Mouse (Mus musculus): ENCODE measurements around the gene Srsf3. TPM values are rescaled to one million over a fixed set of nuclear protein-coding genes. Genes with fewer than 3 reads are reported as not detected.
"Not testable (repeated sequence)": the region's sequence is repeated elsewhere in the genome, so short reads cannot be mapped to it uniquely, and the experiment has no call there.

The Srsf3 gene
- total RNA-seq, 2 experiments from 2014 or later, result 506 to 767 TPM

DNA sequence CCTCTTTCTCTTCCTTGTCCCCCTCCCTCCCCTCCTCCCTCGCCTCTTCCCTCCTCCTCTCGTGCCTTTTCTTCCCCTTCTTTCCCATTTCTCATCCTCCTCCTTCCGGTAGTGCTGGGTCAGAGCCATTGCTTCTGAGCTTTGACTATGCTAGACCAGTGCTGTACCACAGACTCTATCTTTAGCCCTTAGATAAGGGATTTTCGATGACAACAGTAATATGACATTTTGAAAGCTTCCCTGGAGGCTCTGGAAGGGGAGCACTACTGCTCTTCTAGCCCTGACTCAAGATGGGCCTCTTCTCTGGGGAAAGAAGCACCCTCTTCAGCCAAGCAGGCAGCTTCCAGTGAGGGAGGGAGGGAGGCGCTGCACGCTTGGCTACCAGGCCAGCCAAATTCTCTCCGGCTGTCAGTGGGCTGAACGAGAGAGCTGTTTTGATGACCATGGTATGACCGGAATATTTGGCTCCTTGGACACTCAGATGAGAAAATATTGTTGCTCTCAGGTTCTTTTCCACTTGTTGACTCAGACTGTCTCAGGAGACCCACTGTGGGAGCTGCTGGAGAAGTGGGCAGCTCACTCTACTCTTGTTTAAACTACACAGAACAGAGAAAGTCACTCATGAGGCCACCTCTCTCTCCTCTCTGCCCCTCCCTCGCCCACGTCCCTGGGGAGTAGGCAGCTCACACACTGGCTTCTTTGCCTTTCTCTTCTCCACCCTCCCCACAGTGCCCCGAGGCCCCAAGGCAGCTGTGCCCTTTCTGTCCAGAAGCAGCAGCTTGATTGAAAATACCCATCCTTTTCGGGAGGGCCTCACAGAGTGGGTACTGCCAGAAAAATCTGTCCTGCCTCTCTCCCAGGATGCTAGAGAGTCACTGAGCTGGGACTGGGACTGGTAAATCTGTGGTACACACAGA is 29.9 kb downstream of the Srsf3 start:
- ATAC-seq (replicated peaks; ENCODE audit: poor library complexity), result no peak

DNA sequence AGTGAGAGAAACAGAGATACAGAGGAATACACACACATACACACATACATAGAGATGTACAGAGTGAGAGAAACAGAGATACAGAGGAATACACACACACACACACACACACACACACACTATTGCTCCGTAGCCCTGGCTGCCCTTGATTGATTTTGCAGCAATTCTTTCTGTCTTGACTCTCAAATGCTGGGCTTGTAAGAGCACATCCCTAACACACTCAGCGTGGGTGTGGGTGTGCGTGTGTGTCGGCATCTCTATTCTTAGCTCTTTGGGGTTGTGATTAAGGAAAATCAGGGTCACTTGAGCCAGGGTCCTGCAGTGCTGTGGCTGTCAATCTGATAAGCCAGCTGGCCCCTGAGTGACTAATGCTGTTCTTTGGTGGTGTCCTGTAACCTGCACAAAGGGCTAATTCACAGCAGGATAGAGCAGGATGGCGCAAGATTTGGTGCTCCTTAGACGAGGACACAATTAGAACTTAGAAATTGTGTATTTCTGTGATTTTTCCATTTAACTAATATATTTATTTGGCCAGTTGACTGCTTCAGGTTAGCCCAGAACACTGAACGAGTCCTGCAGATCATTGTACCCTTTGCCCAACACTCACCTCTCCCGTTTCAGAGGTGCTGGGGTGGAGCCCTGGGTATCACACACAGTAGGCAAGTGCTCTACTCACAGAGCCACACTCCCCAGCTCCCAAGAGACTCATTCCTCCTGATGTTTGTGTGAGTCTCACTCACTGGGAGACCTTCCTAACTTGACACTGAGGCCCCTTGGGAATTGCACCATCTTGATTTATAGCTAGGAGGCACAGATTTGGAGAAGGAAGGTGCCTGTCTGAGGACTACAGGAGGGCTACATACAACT is 30.9 kb downstream of the Srsf3 start:
- no peak for ATAC-seq (replicated peaks; ENCODE audit: poor library complexity)

DNA sequence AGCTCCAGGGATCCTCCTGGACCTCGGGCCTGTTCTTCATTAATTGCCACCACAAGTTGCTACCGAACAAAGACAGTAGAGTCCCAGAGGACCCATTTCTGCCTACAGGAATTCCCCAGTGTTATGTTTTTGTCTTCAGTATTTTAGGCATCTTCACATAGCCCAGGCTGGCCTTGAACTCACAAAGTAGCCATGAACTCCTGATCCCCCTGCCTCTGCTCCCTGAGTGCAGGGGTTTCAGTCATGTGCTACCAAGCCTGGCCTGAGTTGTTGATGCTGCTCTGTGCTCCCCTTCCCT is 31.5 kb downstream of the Srsf3 start:
- ATAC-seq (replicated peaks; ENCODE audit: poor library complexity), result no peak

DNA sequence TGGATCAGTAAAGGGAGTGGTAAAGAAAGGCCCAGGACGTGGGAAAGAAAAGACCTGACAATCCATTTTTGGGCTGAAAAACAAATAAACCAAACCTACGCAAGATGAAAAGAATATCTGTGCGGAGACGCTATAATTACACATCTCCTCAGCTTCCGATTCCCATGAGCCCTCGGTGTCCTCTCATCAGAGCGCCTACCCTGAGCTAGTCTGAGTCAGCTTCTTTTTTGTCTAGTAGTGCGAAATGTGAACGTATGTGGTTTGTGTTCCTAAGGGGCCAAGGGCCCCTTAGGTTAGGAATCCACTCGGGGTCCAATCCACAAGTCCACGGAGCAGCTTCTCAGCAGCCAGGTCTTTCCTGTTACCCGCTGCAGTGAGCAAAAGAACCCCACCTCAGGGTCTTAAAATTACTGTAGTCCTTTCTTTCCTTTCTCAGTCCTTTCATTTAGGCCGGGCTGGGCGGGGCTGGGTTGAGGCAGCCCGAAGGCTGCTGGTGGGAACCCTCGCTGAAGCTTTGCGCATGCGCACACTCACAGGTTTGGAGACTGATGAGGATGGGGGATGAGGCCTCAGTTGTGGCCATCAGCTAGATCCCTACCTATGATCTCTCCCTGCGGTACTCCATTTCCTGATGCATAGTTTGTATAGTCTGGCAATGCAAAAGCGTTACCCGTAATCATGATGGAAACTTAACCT is 33.0 kb downstream of the Srsf3 start:
- ATAC-seq (replicated peaks; ENCODE audit: poor library complexity), result no peak

DNA sequence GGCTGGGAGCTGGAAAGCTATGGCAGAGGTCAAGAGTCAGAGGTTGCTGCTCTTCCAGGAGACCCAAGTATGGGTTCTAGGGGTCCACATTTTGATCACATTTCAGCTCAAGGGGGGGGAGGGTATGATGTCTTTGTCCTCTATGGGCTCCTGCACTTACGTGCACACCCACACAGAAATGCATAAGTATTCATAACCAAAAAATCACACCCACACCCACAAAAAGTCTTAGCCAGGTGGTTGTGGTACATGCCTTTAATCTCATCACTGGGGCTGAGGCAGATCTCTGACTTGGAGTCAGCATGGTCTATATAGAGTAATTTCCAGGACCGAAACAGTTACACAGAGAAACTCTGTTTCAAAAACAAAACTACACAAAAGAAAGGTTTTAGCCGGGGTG is 33.5 kb downstream of the Srsf3 start:
- no peak for ATAC-seq (replicated peaks; ENCODE audit: poor library complexity)

DNA sequence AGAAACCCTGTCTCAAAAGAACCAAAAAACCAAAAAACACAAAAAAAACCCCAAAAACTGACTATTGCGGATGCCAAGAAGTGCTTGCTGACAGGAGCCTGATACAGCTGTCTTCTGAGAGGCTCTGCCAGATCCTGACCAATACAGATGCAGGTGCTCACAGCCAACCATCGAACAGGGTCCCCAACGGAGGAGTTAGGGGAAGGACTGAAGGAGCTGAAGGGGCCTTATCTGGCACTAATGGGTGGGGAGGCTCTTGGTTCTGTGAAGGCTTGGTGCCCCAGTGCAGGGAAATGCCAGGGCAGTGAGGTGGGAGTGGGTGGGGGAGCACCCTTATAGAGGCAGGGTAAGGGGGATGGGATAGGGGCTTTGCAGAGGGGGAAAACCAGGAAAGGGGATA is 35.0 kb downstream of the Srsf3 start:
- not testable (repeated sequence) for ATAC-seq (replicated peaks; ENCODE audit: poor library complexity)

DNA sequence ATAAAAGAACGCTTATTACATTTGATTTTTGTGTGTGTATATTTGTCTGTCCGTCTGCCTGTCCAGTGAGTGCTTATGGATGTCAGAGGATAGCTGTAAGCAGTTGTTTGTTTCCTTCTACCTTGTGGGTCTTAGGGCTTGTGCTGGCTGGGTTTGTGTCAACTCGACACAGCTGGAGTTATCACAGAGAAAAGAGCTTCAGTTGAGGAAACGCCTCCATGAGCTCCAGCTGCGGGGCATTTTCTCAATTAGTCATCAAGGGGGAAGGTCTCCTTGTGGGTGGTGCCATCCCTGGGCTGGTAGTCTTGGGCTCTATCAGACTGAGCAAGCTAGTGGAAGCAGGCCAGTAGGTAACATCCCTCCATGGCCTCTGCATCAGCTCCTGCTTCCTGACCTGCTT is 35.4 kb downstream of the Srsf3 start:
- ATAC-seq (replicated peaks; ENCODE audit: poor library complexity), result no peak

DNA sequence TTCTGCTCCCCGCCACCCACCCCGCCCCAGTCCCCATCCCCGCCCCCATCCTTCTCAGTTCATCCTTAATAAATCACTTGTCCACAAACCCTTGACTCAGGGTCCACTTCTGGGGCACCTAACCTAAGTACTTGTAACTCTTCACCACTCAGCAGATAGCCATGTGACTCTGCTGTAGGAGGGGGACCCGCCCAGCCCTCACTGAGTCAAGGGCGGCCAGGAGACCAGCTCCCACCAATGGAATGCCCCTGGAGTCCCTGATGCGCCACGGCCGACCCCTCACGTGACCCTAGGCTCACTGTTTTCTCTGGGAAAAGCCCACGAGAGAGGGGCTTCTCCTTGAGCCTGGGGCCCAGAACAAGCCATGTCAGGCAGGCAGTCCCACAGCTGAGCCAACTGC is 36.6 kb downstream of the Srsf3 start:
- no peak for ATAC-seq (replicated peaks; ENCODE audit: poor library complexity)

DNA sequence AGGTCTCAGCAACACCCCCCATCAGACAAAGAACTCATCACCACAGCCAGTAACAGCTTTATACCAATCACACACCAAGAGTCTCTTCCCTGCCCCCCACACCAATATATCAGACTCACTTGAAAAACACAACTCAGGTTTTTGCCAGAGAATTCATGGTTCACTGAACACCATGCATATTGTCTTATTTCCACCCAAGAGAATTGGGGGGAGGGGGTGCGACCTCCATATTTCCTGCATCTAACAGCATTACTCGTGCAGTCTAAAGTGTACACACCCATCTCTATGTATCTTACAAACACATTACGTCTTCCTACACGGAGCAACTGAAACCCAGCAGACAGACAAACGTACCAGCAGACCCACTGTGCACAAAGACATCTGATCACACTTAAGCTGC is 39.4 kb downstream of the Srsf3 start:
- ATAC-seq (replicated peaks; ENCODE audit: poor library complexity), result no peak

DNA sequence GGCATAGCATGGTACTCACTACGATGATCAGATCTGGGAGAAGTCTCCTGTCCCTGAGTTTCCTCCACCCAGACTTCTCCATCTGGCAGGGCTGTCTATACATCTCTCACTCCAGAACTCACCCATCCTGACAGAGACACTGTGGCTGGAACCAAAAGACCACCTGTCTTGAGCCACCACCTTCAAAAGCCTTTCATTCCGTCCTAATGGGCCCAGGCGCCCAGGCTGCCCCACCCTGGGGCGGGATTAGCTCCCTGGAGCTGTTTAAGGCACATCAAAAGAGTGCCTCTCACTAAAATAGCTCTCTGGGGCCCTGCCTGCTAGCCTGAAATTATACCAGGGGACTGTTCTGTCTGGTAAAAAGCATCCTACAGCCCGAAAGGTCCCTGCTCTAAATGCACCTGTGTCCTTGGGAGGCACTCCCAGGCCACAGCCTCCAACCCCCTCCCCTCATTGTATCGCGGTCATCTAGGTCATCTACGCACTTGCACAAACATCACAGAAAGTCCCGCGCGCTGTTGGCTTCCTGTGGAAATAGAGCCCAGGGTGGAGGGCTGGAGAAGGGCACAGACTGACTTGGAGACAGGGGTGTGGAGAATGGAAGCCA is 40.4 kb downstream of the Srsf3 start:
- ATAC-seq (replicated peaks; ENCODE audit: poor library complexity), result no peak

DNA sequence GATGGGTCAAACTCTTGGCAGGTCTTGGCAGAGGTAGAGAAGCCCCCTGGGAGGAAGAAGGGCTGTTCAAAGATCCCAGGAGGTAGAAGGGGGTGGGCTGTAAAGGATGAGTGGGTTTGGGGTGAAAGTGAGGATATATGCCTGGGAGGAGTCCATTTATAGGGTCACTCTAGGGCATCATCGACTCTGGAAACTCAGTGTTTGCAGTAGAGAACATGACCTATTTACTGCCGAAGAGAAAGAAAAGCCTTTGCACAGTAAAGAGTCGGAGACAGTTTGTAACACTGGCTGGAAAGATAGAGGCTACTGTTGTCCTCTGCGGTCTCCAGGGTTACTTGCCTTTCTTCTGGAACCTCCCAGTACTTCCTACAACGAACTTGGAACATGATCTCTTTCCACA is 40.9 kb downstream of the Srsf3 start:
- no peak for ATAC-seq (replicated peaks; ENCODE audit: poor library complexity)

DNA sequence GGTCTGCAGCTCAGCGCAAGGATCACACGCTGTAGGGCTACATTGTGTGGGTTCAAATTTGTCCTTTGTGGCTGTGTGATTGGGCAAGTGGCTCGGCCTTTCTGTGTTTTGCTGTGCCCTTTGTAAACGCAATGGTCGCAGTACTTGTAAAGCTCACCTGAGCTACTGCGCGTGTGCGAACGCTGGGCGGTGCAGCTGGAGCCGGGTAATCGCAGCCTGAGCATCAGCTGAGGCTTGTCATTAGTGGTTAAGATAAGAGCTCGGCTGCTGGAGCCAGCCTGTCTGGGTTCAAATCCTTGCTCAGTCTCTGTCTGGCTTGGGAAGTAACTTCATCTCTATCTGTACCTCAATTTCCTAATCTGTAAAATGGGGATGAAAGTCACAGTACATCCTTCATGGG is 41.7 kb downstream of the Srsf3 start:
- ATAC-seq (replicated peaks; ENCODE audit: poor library complexity), result no peak

DNA sequence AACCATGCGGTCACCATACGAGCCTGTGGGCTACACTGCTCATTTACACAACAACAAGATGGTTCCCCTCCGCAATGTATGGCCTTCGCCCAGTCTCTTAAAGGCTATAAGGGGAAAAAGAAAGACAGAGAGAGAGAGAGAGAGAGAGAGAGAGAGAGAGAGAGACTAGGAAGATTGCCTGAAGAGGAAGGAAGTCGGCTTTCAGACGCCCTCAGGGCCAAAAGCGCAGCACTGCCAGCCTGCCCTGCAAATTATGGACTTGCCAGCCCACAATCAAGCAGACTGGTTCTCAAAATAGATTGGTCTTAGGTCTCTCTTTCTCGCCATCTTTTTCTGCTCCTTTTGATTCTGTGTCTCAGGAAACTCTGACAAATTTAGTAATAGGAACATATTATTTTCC is 43.8 kb downstream of the Srsf3 start:
- peak; percentile 33; the same call in 1 of the 2 replicates for ATAC-seq (replicated peaks; ENCODE audit: poor library complexity)

DNA sequence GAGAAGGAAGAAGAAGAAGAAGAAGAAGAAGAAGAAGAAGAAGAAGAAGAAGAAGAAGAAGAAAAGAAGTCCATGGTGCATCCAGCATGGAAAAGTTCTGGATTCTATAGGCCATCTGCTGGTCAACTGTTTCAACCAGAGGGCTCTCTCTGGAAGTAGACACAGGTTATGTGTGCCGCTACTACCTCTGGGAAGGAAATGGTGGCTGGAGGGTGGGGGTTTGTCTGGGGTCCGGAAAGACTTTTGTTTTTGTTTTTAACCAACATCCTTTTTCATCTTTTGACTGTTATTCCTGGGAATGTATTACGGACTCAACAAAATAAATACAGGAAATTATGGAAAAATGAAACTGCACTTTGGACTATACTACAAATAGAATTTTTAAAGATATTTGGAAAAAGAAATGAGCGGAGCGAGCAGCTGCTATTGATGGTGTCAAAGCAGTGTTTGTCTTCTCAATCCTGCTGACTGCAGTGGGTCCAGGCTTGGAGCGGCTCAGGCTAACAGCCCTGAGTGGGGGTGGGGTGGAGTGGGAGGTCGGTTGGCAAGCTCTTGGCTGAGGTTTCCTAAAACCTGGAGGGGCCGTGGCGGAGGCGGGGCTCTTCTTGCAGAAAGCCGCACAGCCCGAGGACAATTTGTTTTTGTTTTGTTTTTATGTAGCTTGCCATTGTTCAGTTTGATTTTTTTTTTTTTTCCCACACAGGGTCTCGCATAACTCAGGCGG is 45.5 kb downstream of the Srsf3 start:
- no peak for ATAC-seq (replicated peaks; ENCODE audit: poor library complexity)

DNA sequence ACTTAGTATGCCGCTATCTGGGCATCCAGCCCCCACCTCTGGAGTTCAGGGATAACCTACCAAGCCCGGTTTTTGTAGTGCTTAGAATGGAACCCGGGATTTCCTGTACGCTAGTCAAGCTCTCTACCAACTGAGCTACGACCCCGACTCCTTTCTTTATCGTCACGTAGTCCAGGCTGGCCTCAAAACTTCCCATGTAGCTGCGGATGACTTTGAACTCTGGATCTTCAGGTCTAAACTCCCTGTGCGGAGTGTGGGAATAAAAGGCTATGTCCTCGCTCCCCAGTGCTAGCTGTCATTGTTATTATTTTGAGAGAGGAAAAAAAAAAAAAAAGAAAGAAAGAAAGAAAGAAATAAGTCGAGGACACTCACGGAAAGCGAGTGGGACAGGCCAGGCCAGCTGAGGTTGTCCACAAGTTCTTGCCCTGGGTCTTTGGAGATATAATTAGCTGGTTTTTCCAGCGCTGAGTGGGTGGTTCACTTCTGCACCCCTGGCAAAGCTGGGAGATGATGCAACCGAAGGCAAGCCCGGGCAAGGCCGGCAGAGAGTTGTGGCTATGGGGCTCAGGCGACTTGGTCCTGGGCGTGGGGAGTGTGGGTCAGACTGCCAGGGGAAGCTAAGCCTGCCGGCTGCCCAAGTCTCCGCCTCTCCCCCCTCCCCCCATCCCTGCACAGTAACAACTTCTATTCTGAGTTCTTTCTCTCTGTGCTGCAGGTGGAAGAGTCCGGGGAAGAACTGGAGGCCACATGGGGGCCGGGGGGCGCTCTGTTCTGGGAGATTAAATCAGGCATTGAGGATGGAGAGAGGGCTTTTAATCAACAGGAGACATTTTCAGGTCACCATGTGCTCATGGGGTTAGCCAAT is 46.3 kb downstream of the Srsf3 start:
- ATAC-seq (replicated peaks; ENCODE audit: poor library complexity), result peak; percentile 81

DNA sequence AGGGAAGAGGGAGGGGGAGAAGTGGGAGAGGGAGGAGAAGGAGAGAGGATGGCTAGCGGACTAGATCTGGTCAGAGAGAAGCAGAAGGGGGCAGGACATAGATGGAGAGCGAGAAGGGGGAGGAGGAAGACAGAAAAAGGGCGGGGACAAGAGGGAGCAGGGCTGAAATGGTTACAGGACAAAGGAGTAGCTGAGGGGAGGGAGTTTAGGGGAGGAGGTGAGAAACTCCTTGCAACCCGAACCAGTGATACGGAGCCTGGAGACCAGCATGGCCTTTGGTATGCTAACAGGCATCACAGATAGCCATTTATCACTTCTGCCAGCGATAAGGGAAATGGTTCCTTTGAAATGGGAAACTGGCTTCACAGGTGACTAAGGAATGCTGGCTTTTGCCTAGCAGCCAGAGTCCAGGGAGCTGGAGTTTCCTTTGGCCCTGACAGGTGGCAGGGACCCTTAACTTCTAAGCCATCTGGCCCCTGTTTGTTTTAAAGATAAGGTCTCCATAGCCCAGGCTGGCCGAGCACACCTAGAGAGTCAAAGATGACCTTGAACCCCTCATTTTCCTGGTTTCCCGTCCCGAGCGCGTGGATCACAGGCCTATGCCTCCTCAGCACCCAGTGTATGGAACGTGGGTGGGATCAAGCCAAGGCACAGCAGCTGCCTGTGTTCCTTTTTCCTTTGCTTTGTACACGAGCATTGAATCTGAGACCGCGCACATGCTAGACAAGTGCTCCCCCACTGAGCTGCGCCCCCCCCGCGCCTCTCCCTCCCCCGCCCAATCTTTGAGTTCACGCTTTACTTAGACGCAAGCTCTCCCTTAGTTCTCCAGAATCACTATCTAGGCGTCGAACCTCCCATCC is 48.6 kb downstream of the Srsf3 start:
- ATAC-seq (replicated peaks; ENCODE audit: poor library complexity), result 0 out of 2 replicates have a peak, but pooled peaks have one; percentile 40

DNA sequence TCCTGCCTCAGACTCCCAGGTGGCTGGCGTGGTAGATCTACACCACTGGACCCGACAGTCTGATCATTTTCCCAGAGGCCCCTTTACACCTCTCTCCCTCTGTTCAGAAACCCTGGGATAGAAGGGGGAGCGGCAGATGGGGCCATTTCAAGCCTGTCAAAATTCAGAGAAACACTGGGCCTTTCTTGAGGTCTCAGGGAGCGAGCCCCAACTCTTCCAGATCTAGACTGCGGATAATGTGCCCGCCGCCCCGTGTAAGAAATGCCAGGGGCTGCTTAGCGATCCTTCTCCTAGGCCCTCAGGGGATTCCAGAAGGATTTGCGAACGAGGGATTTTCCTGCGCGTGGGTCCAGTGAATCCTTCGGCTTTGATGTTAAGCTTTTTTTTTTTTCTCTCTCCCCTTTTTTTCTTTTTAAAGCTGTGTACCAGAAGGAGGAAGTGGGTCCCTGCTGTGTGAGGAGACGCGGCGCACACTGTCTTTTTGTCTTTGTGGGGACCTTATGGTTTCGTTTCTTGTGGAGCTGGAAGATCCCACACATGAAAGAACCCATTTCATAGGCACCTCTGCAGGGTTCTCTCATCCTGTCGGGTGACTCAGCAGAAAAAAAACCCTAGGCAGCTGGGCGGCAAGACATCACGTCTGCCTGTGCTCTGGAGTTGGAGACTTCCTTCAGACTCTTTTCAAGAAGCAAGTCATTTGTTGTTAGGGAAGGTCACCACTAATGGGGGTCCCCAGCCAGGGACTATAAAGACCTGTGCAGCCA is 49.4 kb downstream of the Srsf3 start:
- peak; percentile 55 for ATAC-seq (replicated peaks; ENCODE audit: poor library complexity)

DNA sequence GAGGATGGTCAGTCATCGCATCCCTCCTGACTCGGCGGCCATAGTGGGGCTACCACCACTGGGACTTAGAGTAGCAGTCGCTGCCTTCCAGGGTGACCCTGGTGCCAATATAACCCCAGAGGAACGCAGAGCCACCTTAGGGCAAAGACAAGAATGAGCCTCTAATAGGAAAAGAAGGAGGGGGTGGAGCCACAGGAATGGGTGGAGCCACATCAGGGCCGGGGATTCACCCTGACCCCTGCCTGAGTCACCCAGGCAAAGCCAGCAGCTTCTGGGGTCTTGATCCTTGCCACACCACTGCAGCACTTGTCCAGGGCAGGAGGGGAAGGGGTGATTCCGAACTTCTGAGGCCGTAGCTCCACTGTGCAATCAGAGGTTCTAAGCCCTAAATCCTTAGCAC is 51.2 kb downstream of the Srsf3 start:
- ATAC-seq (replicated peaks; ENCODE audit: poor library complexity), result no peak
